24 mouse cellular contexts compared by ENCODE assay signal in the genomic region with DNA sequence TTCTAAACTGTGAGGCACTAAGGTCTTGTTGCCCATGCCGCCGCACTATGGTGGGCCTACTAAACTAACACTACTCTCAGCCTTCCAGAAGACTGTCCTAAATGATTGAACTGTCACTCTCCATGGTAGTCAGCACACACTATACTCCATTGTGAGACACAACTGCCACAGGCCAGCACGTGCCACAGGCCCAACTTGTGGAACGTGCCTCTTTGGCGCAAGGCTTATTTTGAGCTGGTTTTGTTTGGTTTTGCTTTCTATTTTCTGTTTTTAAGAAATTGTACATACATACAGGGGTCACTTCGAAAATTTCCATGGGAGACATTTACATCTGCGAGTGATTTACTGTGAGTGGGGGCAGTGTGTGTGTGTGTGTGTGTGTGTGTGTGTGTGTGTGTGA.
DNase-seq lines count a peak whose midpoint lies in the region; ATAC-seq and TF ChIP-seq lines count a peak whose summit lies in the region.
"Had no signal": no experiment of that assay in that cellular context is flagged by ENCODE, and none has a peak within 500 bp of the region (broad histone marks: within the 10 kb centered on the region; RNA-seq: fewer than 3 reads in every experiment).

No protein-coding gene starts in this region.

- no peak for TF ChIP-seq CTCF in spleen, adult 2 months (IDR thresholded peaks at IDR 0.05; ENCODE audit: extremely low read depth, insufficient read depth, insufficient read length, insufficient replicate concordance)
- no peak for TF ChIP-seq CTCF in lung, adult 2 months (IDR thresholded peaks at IDR 0.05; ENCODE audit: insufficient read depth, low read length)

- 77% methylated on average over 7 of the region's 7 CpGs for WGBS in spleen, adult 2 months
- 95% methylated on average over 7 of the region's 7 CpGs for WGBS in neural tube, embryonic 15.5 days
- 87% methylated on average over 7 of the region's 7 CpGs for WGBS in lung, adult 2 months

- H3K27me3 ChIP-seq in spleen, adult 2 months (ENCODE audit: control insufficient read depth, insufficient read depth, low read length): no peaks in the 10 kb centered on the region
- H3K27me3 ChIP-seq in neural tube, embryonic 15.5 days (replicated peaks): no peaks in the 10 kb centered on the region
- H3K27me3 ChIP-seq: CH12.LX; embryonic facial prominence, embryonic 15.5 days; hindbrain, embryonic 15.5 days; Patski had no signal

- H3K9ac ChIP-seq in neural tube, embryonic 15.5 days (replicated peaks): no peak overlapping the region
- H3K9ac ChIP-seq: embryonic facial prominence, embryonic 15.5 days; hindbrain, embryonic 15.5 days had no signal

- no peak overlapping the region for H3K4me3 ChIP-seq in spleen, adult 2 months (ENCODE audit: extremely low read depth, insufficient read depth, insufficient read length)
- no peak overlapping the region for H3K4me3 ChIP-seq in neural tube, embryonic 15.5 days (replicated peaks)
- no peak overlapping the region for H3K4me3 ChIP-seq in lung, adult 2 months (replicated peaks; ENCODE audit: extremely low read depth, low read depth, low read length)
- H3K4me3 ChIP-seq: embryonic facial prominence, embryonic 15.5 days; erythroblast, embryonic 14.5 days; forebrain, embryonic 10.5 days; hindbrain, embryonic 15.5 days had no signal

- H3K4me2 ChIP-seq in neural tube, embryonic 15.5 days: no peak overlapping the region
- H3K4me2 ChIP-seq: embryonic facial prominence, embryonic 15.5 days; heart, embryonic 11.5 days; hindbrain, embryonic 15.5 days had no signal

- peak overlapping the region; percentile 20; the same call in 1 of the 2 replicates for H3K27ac ChIP-seq in spleen, adult 2 months (ENCODE audit: insufficient read depth, low read length)
- H3K27ac ChIP-seq in neural tube, embryonic 15.5 days (replicated peaks): no peak overlapping the region
- H3K27ac ChIP-seq: embryonic facial prominence, embryonic 15.5 days; forebrain, embryonic 10.5 days; hindbrain, embryonic 15.5 days had no signal

- ATAC-seq in activated CD4-positive, CD25-positive, alpha-beta regulatory T cell, adult 4 months: peak; percentile 28
- ATAC-seq in neural tube, embryonic 15.5 days (ENCODE audit: low FRiP score): no peak
- ATAC-seq: forebrain, embryonic 14.5 days; Patski had no signal

- no peaks in the 10 kb centered on the region for H3K9me3 ChIP-seq in neural tube, embryonic 15.5 days (replicated peaks)
- H3K9me3 ChIP-seq: embryonic facial prominence, embryonic 15.5 days; forebrain, embryonic 10.5 days; hindbrain, embryonic 15.5 days had no signal

- H3K36me3 ChIP-seq in spleen, adult 2 months (ENCODE audit: control insufficient read depth, insufficient read depth, low read length): no peaks in the 10 kb centered on the region
- no peaks in the 10 kb centered on the region for H3K36me3 ChIP-seq in neural tube, embryonic 15.5 days
- H3K36me3 ChIP-seq: embryonic facial prominence, embryonic 15.5 days; forebrain, embryonic 10.5 days; hindbrain, embryonic 15.5 days had no signal

- no peak for TF ChIP-seq POLR2A in spleen, adult 2 months (IDR thresholded peaks at IDR 0.05; ENCODE audit: low read depth, low read length)
- no peak for TF ChIP-seq POLR2A in lung, adult 2 months (IDR thresholded peaks at IDR 0.05; ENCODE audit: borderline replicate concordance, extremely low read depth, low read depth, low read length)

- no peaks in the 10 kb centered on the region; the same call in 1 of the 2 replicates for H3K4me1 ChIP-seq in spleen, adult 2 months (ENCODE audit: control insufficient read depth, insufficient read depth, insufficient read length)
- H3K4me1 ChIP-seq in neural tube, embryonic 15.5 days: peaks cover 7% of the 10 kb centered on the region; the same call in 1 of the 2 replicates
- no peaks in the 10 kb centered on the region for H3K4me1 ChIP-seq in lung, adult 2 months (ENCODE audit: control insufficient read depth, insufficient read depth, low read length)
- H3K4me1 ChIP-seq: hindbrain, embryonic 15.5 days had no signal

- no peak for DNase-seq in spleen, adult 2 months (ENCODE audit: low read depth in 1 of 2, low spot score in 2 of 2)
- DNase-seq in spleen, postnatal 36 days (ENCODE audit: low spot score in 2 of 2): no peak
- DNase-seq in CD4-positive, CD25-positive, alpha-beta regulatory T cell, adult 2 months (ENCODE audit: low read depth, low spot score): peak; percentile 52
- DNase-seq in thymus, postnatal 14 days: peak; percentile 26
- no peak for DNase-seq in lung, adult 2 months
- no peak for DNase-seq in layer of hippocampus, adult 18-20 months (ENCODE audit: low spot score in 2 of 2)
- DNase-seq: adrenal gland, adult 2 months; adrenal gland, postnatal 25 days; cerebellum, adult 8-10 months; cerebellum, postnatal 14 days; embryo, embryonic 11 days; gastrocnemius, postnatal 36 days; heart, adult 18-20 months; heart, postnatal 36 days had no signal

Comparison
In these comparisons a context has a peak if more than half of its experiments do, and no peak if none do; other contexts are left out.
1. DNase-seq: peak in CD4-positive, CD25-positive, alpha-beta regulatory T cell, adult 2 months (single experiment) and thymus, postnatal 14 days (single experiment); none in spleen, adult 2 months (0 of 2), spleen, postnatal 36 days (0 of 2), lung, adult 2 months (single experiment) and layer of hippocampus, adult 18-20 months (0 of 2).